In genomic region chr5:73257096-73257495, GRCm38 (mm10) we compare ENCODE assay signal across 8 mouse cellular contexts. TPM values are rescaled to one million over a fixed set of nuclear protein-coding genes. Genes with fewer than 3 reads are reported as not detected.
A peak's percentile ranks its signal among the peaks of the same experiment; 100 is the strongest.
DNase-seq lines count a peak whose midpoint lies in the region; ATAC-seq and TF ChIP-seq lines count a peak whose summit lies in the region.

No protein-coding gene starts in this region.

- no peak for ATAC-seq in heart, embryonic 15.5 days (replicated peaks; ENCODE audit: insufficient number of reproducible peaks, insufficient read depth, low FRiP score, low read depth)
- ATAC-seq in Patski: no peak
- ATAC-seq in hindbrain, embryonic 13.5 days (ENCODE audit: low FRiP score): no peak
- ATAC-seq in megakaryocyte progenitor cell, adult 5-6 weeks (replicated peaks; ENCODE audit: poor library complexity): peak; percentile 10

- intact Hi-C loops in heart, postnatal 10 days (cut with DNase I): loop anchor here (2.0 kb wide), 1 partner anchor 36 kb away; the partner anchor contains the start of gene Ociad1
- intact Hi-C loops in gastrocnemius, postnatal 14 days (cut with DNase I; ENCODE audit: low total_unique reads): no loop called here

- H3K4me3 ChIP-seq in heart, embryonic 15.5 days: peak overlapping the region; percentile 95
- H3K4me3 ChIP-seq in hindbrain, embryonic 13.5 days: peak overlapping the region; percentile 94

- POLR2A ChIA-PET in Patski (lab: Charles Lee): no interaction called here

- no peak for DNase-seq in heart, postnatal 10 days
- DNase-seq in Patski (ENCODE audit: low read depth, low spot score) (no peak), adipocyte (ENCODE audit: low spot score) (no peak)
- no peak for DNase-seq in gastrocnemius, postnatal 14 days
- DNase-seq in thymus, postnatal 10 days (ENCODE audit: low spot score in 2 of 2): no peak

- peak; percentile 27 for TF ChIP-seq CTCF in Patski (IDR thresholded peaks at IDR 0.05)

- H3K27ac ChIP-seq in heart, embryonic 15.5 days: peak overlapping the region; percentile 79
- peak overlapping the region; percentile 61 for H3K27ac ChIP-seq in hindbrain, embryonic 13.5 days

- no peaks in the 10 kb centered on the region for H3K36me3 ChIP-seq in heart, embryonic 15.5 days
- no peaks in the 10 kb centered on the region for H3K36me3 ChIP-seq in hindbrain, embryonic 13.5 days

- peak overlapping the region; percentile 77 for H3K4me2 ChIP-seq in heart, embryonic 15.5 days
- peak overlapping the region; percentile 61 for H3K4me2 ChIP-seq in hindbrain, embryonic 13.5 days

- no peaks in the 10 kb centered on the region for H3K27me3 ChIP-seq in heart, embryonic 15.5 days
- no peaks in the 10 kb centered on the region for H3K27me3 ChIP-seq in Patski
- no peaks in the 10 kb centered on the region for H3K27me3 ChIP-seq in hindbrain, embryonic 13.5 days

- H3K4me1 ChIP-seq in heart, embryonic 15.5 days (replicated peaks): peaks cover 22% of the 10 kb centered on the region
- H3K4me1 ChIP-seq in hindbrain, embryonic 13.5 days (replicated peaks): peaks cover 20% of the 10 kb centered on the region

- in situ Hi-C loops in Patski (cut with MboI; ENCODE audit: low pct_unique_long_range_greater_than_20kb): no loop called here

- H3K9ac ChIP-seq in heart, embryonic 15.5 days: peak overlapping the region; percentile 53
- H3K9ac ChIP-seq in hindbrain, embryonic 13.5 days: peak overlapping the region; percentile 31

- CTCF ChIA-PET in Patski (lab: Charles Lee): interaction anchor here (1.2 kb wide), 1 partner anchor 122 kb away, joined by 4 read pairs; no protein-coding TSS in a partner anchor

- no peaks in the 10 kb centered on the region for H3K9me3 ChIP-seq in heart, embryonic 15.5 days (replicated peaks)
- H3K9me3 ChIP-seq in hindbrain, embryonic 13.5 days: no peaks in the 10 kb centered on the region

- 2% methylated on average over 11 of the region's 11 CpGs for WGBS in heart, embryonic 15.5 days
- 7% methylated on average over 11 of the region's 11 CpGs for WGBS in hindbrain, embryonic 13.5 days

RNA-seq across cellular contexts. Expression of gene Fryl, which starts 0.7 kb away (rescaled TPM):
- 25.7 and 28.4 TPM in 2 replicates for polyA plus RNA-seq in heart, embryonic 15.5 days (2015; fragmentation: Nextera tagmentation; extraction: Ambion mirVana)
- total RNA-seq in heart, postnatal 10 days (2021): 10 to 100 TPM; 47.4 to 51.3 TPM
- 30.8 TPM for polyA plus RNA-seq in Patski (2021)
- polyA plus RNA-seq in hindbrain, embryonic 13.5 days (2015; fragmentation: Nextera tagmentation; extraction: Ambion mirVana): 45.5 and 47.7 TPM in 2 replicates
- 56.2 and 78.5 TPM in 2 replicates for total RNA-seq in megakaryocyte progenitor cell, adult 5-6 weeks (2015)
- 74.2 and 76.4 TPM in 2 replicates for total RNA-seq in megakaryocyte progenitor cell, adult 5-6 weeks (2017)
- 10 to 100 TPM; 18.5 to 19.5 TPM for total RNA-seq in gastrocnemius, postnatal 14 days (2021)

RNA-seq across cellular contexts. Expression of gene Ociad1, which starts 35.5 kb away (rescaled TPM):
- 237 and 244 TPM in 2 replicates for polyA plus RNA-seq in heart, embryonic 15.5 days (2015; fragmentation: Nextera tagmentation; extraction: Ambion mirVana)
- total RNA-seq in heart, postnatal 10 days (2021): 100 to 1,000 TPM; 264 TPM
- polyA plus RNA-seq in Patski (2021): 290 TPM
- 267 and 284 TPM in 2 replicates for polyA plus RNA-seq in hindbrain, embryonic 13.5 days (2015; fragmentation: Nextera tagmentation; extraction: Ambion mirVana)
- 239 and 256 TPM in 2 replicates for total RNA-seq in megakaryocyte progenitor cell, adult 5-6 weeks (2015)
- total RNA-seq in megakaryocyte progenitor cell, adult 5-6 weeks (2017): 218 and 231 TPM in 2 replicates
- 100 to 1,000 TPM; 155 to 159 TPM for total RNA-seq in gastrocnemius, postnatal 14 days (2021)
